Mouse (Mus musculus) lung, embryonic 15.5 days (tissue): ENCODE results near the gene Figla. TPM values are rescaled to one million over a fixed set of nuclear protein-coding genes. Genes with fewer than 3 reads are reported as not detected.
"Not testable (repeated sequence)": the region's sequence is repeated elsewhere in the genome, so short reads cannot be mapped to it uniquely, and the experiment has no call there.

Source experiments
- ATAC-seq: fragments of 200-750 bp; cut with Nextera tagmentation; 2 replicates; pipeline ENCODE4 v1.8.0; 2017; ENCODE audit warnings: moderate number of reproducible peaks, borderline replicate concordance; ENCODE audit not compliant: low FRiP score, low TSS enrichment; ENCODE audit errors: extremely low read depth
- H3K27ac ChIP-seq: fragments of 300-500 bp; sonication (generic); 2 replicates; pipeline ENCODE4 v1.5.1; 2015; ENCODE audit warnings: moderate library complexity, mild to moderate bottlenecking, inconsistent platforms
- H3K27me3 ChIP-seq: fragments of 300-500 bp; sonication (generic); 2 replicates; pipeline ENCODE4 v1.6.1; 2015; ENCODE audit warnings: inconsistent platforms
- H3K36me3 ChIP-seq: fragments of 300-500 bp; sonication (generic); 2 replicates; pipeline ENCODE4 v1.6.1; 2015; ENCODE audit warnings: inconsistent platforms
- H3K4me1 ChIP-seq: fragments of 300-500 bp; sonication (generic); 2 replicates; pipeline ENCODE4 v1.6.1; 2015; ENCODE audit warnings: inconsistent platforms
- H3K4me2 ChIP-seq: fragments of 300-500 bp; sonication (generic); 2 replicates; pipeline ENCODE4 v1.6.1; 2015; ENCODE audit warnings: inconsistent platforms, mild to moderate bottlenecking, moderate library complexity
- H3K4me3 ChIP-seq: fragments of 300-500 bp; sonication (generic); 2 replicates; pipeline ENCODE4 v1.5.1; 2015; ENCODE audit warnings: mild to moderate bottlenecking, inconsistent platforms
- H3K9ac ChIP-seq: fragments of 300-500 bp; sonication (generic); 2 replicates; pipeline ENCODE4 v1.6.1; 2015; ENCODE audit warnings: inconsistent platforms
- H3K9me3 ChIP-seq: fragments of 300-500 bp; sonication (generic); 2 replicates; pipeline ENCODE4 v1.6.1; 2016; ENCODE audit warnings: inconsistent platforms
- WGBS: fragments of 180-500 bp; shearing (Covaris S2); methylation state at CpG from one replicate; pipeline ENCODE4 v1.1.7; 2015; 5-methylcytosine and 5-hydroxymethylcytosine counted together
- polyA plus RNA-seq: library from polyadenylated mRNA; unstranded; fragments of >200 nt; fragmentation: Nextera tagmentation; extraction: Ambion mirVana; gene quantifications from 2 replicates; pipeline ENCODE4 v1.2.1, GENCODE M21; 2015

Gene Figla
- polyA plus RNA-seq, result not detected in 2 replicates

DNA sequence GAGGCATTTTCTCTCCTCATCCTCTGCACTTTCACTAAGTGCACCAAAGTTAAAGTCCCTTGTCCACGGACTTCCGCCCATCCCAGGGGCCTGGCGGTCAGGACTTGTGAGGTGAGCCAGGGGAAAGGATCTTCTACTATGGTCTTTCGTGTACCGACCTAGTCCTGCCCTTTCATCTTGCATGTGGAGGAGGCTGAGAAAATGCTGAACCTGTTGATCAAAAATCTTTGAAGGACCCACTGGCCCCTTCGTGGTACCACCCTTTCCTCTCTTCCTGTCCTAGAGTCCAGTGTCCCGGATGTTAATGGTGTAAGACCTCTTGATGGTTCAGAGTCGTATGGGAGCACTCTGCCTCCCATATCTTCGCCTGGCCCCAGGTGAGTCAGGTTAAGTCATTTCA lies at the start of gene Figla:
Gene Figla (plus strand): TSS at position 301 of the 400 bp plus-strand sequence.
- Histone ChIP-seq H3K27ac (no peak within 1 kb of the TSS), H3K4me1 (peaks cover 11% of the 10 kb centered on the region), H3K4me3 (no peak within 1 kb of the TSS), H3K36me3 (no peaks in the 10 kb centered on the region), H3K9me3 (no peaks in the 10 kb centered on the region), H3K4me2 (no peak within 1 kb of the TSS), H3K9ac (no peak within 1 kb of the TSS), H3K27me3 (no peaks in the 10 kb centered on the region)
- 71% methylated on average over 9 of the region's 9 CpGs for WGBS
- ATAC-seq, result no peak

DNA sequence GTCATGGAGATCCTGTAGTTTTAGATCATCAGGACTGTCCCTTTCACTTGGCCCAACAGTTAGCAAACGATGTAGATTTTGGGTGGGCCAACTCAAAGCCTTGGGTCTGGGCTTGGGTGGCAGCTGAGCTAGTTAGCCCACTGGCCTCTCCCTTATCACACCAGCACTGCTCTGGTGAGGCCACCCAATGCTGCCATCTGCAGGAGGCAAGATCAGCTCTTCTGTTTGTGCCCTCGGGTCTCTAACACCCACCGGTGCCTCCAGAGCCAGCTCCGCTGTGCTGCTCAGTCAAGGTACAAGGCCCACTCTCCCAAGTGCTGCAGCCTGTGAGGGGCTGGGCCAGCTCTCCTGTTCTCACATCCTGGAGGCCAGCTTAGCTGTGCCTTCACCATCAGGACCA lies 49.3 kb upstream of the Figla start:
- 69% methylated on average over 4 of the region's 4 CpGs for whole genome bisulfite sequencing

GRCm38 (mm10) chr6:85969889-85970288 lies 46.1 kb upstream of the Figla start:
- Histone ChIP-seq H3K27me3 (no peaks in the 10 kb centered on the region), H3K9me3 (no peaks in the 10 kb centered on the region), H3K27ac (no peak overlapping the region), H3K9ac (no peak overlapping the region), H3K36me3 (no peaks in the 10 kb centered on the region), H3K4me2 (no peak overlapping the region), H3K4me3 (no peak overlapping the region), H3K4me1 (peaks cover 4% of the 10 kb centered on the region)
- ATAC-seq, result no peak
- 63% methylated on average over 2 of the region's 2 CpGs for WGBS

More for the DNA sequence above, 49.3 kb upstream of the Figla start:
- Histone ChIP-seq H3K27me3 (no peaks in the 10 kb centered on the region), H3K4me2 (no peak overlapping the region), H3K9ac (no peak overlapping the region), H3K4me3 (no peak overlapping the region), H3K36me3 (no peaks in the 10 kb centered on the region), H3K9me3 (no peaks in the 10 kb centered on the region), H3K4me1 (peaks cover 4% of the 10 kb centered on the region), H3K27ac (no peak overlapping the region)
- no peak for ATAC-seq

GRCm38 (mm10) chr6:85972699-85973098 lies 43.3 kb upstream of the Figla start:
- H3K4me1 ChIP-seq, result no peaks in the 10 kb centered on the region
- no peak overlapping the region for H3K4me3 ChIP-seq
- no peak overlapping the region for H3K9ac ChIP-seq
- 58% methylated on average over 3 of the region's 3 CpGs for WGBS
- no peaks in the 10 kb centered on the region for H3K36me3 ChIP-seq
- no peaks in the 10 kb centered on the region for H3K27me3 ChIP-seq
- no peaks in the 10 kb centered on the region for H3K9me3 ChIP-seq
- no peak for ATAC-seq
- no peak overlapping the region for H3K27ac ChIP-seq
- no peak overlapping the region for H3K4me2 ChIP-seq

GRCm38 (mm10) chr6:85973336-85973735 lies 42.6 kb upstream of the Figla start:
- H3K27me3 ChIP-seq, result no peaks in the 10 kb centered on the region
- no peak overlapping the region for H3K27ac ChIP-seq
- ATAC-seq, result no peak
- H3K4me2 ChIP-seq, result no peak overlapping the region
- H3K36me3 ChIP-seq, result no peaks in the 10 kb centered on the region
- no peak overlapping the region for H3K9ac ChIP-seq
- no peaks in the 10 kb centered on the region for H3K9me3 ChIP-seq
- no peaks in the 10 kb centered on the region for H3K4me1 ChIP-seq
- H3K4me3 ChIP-seq, result no peak overlapping the region
- 62% methylated on average over 3 of the region's 3 CpGs for WGBS

GRCm38 (mm10) chr6:85974941-85975617 lies 40.9 kb upstream of the Figla start:
- Histone ChIP-seq H3K4me3 (no peak overlapping the region), H3K4me1 (no peaks in the 10 kb centered on the region), H3K9me3 (no peaks in the 10 kb centered on the region), H3K27ac (no peak overlapping the region), H3K9ac (no peak overlapping the region), H3K4me2 (no peak overlapping the region), H3K36me3 (no peaks in the 10 kb centered on the region), H3K27me3 (no peaks in the 10 kb centered on the region)
- WGBS, result 48% methylated on average over 10 of the region's 10 CpGs
- no peak for ATAC-seq

- H3K4me3 ChIP-seq, result no peak overlapping the region
- no peak overlapping the region for H3K27ac ChIP-seq
- no peaks in the 10 kb centered on the region for H3K36me3 ChIP-seq
- WGBS, result 96% methylated on average over 1 of the region's 1 CpGs
- H3K27me3 ChIP-seq, result no peaks in the 10 kb centered on the region
- H3K4me1 ChIP-seq, result no peaks in the 10 kb centered on the region
- H3K4me2 ChIP-seq, result no peak overlapping the region
- no peaks in the 10 kb centered on the region for H3K9me3 ChIP-seq
- no peak overlapping the region for H3K9ac ChIP-seq
- ATAC-seq, result no peak
Observed at GRCm38 (mm10) chr6:85975761-85976160, 40.2 kb upstream of the Figla start.

GRCm38 (mm10) chr6:85976242-85976641 lies 39.7 kb upstream of the Figla start:
- Histone ChIP-seq H3K27ac (no peak overlapping the region), H3K27me3 (no peaks in the 10 kb centered on the region), H3K9me3 (no peaks in the 10 kb centered on the region), H3K9ac (no peak overlapping the region), H3K4me2 (no peak overlapping the region), H3K36me3 (no peaks in the 10 kb centered on the region), H3K4me1 (no peaks in the 10 kb centered on the region), H3K4me3 (no peak overlapping the region)
- no peak for ATAC-seq
- 78% methylated on average over 5 of the region's 5 CpGs for WGBS

DNA sequence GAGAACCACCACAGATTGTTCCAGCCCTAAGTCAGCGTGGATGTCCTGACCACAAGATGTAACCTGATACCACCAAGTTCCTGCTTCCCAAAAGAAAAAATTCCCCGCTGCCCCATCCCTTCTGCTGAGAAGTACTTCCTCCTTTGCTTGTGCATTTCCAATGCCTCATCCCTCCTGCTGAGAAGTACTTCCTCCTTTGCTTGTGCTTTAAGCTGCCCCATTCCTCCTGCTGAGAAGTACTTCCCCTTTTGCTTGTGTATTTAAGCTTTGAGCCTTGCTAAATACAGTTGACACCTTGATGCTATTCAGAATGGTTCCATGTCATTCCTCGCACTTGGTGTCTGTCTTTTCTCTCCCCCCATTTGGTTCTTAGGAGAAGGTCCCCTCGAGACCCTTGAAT lies 37.2 kb upstream of the Figla start:
- 65% methylated on average over 4 of the region's 4 CpGs for WGBS
- not testable (repeated sequence) for H3K36me3 ChIP-seq, ATAC-seq, H3K9me3 ChIP-seq, H3K27ac ChIP-seq, H3K4me1 ChIP-seq, H3K4me2 ChIP-seq, H3K4me3 ChIP-seq, H3K9ac ChIP-seq, H3K27me3 ChIP-seq

DNA sequence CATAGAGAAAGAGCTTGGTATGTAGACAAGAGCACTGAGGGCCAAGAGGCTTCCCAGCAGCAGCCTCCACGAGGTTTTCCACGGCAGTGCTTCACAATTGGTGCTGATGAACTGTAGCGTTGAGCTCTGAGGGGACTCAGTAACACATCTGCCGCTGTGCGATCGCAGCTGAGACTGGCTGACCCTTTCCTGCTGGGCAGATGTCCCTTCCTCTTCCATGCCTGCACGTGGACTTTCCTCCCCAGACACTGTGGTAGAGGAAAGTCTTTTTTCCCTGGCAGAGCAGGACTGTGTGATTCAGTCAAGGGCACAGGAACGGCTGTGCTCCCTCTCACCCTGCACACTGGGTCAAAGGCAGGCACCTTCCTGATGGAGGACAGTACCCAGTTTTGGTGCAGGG lies 31.6 kb upstream of the Figla start:
- H3K4me2 ChIP-seq, result no peak overlapping the region
- 67% methylated on average over 8 of the region's 8 CpGs for WGBS
- no peaks in the 10 kb centered on the region for H3K27me3 ChIP-seq
- no peaks in the 10 kb centered on the region for H3K9me3 ChIP-seq
- no peak overlapping the region for H3K9ac ChIP-seq
- H3K4me1 ChIP-seq, result no peaks in the 10 kb centered on the region
- H3K4me3 ChIP-seq, result no peak overlapping the region
- no peak overlapping the region for H3K27ac ChIP-seq
- no peak for ATAC-seq
- H3K36me3 ChIP-seq, result no peaks in the 10 kb centered on the region

- H3K27me3 ChIP-seq, ATAC-seq, H3K4me2 ChIP-seq, H3K4me1 ChIP-seq, H3K36me3 ChIP-seq, H3K4me3 ChIP-seq, H3K9me3 ChIP-seq, H3K27ac ChIP-seq, H3K9ac ChIP-seq: not testable (repeated sequence)
- 64% methylated on average over 5 of the region's 5 CpGs for WGBS
Observed at GRCm38 (mm10) chr6:85989570-85989969, 26.4 kb upstream of the Figla start.

- not testable (repeated sequence) for H3K27me3 ChIP-seq, H3K36me3 ChIP-seq, H3K4me3 ChIP-seq, H3K27ac ChIP-seq, H3K9me3 ChIP-seq, H3K4me1 ChIP-seq, H3K9ac ChIP-seq, ATAC-seq, H3K4me2 ChIP-seq
- WGBS, result 52% methylated on average over 5 of the region's 5 CpGs
Observed at GRCm38 (mm10) chr6:85990774-85991173, 25.2 kb upstream of the Figla start.
